Mouse (Mus musculus): ENCODE results near the gene Gas7.

Gene Gas7

DNA sequence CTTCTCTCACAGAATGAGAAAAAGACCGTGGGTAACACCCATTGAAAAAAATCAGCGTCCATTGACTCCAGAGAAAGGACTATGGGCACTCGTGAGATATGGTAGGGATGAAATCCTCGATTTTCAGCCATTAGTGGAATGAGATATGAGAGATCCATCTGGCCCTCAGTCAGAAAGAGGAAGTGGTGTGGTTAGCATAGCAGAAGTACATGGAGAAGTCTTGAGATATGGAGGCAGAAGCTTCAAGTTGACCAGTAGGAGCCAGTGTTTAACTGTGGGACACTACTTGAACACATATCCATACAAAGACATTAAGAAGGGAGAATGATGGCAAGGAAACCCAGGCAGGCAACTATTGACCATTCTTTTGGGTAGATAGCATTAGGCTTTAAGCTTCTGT, 82.1 kb downstream of the Gas7 start:
- DNase-seq = no peak

- no peak for DNase-seq
These were observed 83.3 kb downstream of the Gas7 start for GRCm38 (mm10) chr11:67538557-67538956.

- no peak for DNase-seq
These were observed 89.6 kb downstream of the Gas7 start for GRCm38 (mm10) chr11:67544656-67545432.

GRCm38 (mm10) chr11:67546582-67546981, 91.3 kb downstream of the Gas7 start:
- no peak for DNase-seq

GRCm38 (mm10) chr11:67549306-67549705, 94.1 kb downstream of the Gas7 start:
- no peak for DNase-seq

DNA sequence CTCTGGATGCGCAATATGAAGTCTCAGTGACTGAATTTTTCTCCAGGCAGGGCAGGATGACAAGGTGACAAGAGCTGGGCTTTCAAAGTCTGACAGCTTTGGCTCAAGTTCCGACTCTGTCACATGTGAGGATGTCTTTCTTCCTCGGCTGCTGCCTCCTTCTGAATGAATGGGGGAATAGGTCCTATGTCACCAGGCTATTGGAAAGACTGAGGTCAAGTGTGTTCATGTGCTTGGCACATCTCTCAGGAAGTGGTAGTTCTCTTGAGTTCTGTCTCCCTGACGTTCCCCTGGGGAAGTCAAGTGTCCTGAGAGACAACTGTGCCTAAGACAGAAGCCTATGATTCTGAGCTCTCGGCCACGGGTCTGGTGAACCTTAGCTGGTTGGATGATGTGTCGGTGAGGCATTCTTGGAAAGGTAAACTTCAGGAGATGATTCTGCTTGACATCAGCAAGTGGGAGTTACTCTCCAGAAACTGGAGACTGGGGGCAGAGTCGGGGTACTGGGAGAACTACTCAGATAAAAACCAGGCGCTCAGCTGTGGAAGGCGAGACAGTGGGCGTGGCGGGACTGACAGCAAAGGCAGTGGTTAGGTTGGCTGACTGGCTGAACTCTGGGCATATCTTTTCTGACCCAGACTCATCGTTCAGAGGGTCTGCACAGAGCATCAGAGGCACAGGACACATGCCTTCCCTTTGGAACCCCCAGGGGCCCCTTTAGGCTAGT, 94.7 kb downstream of the Gas7 start:
- DNase-seq = no peak

DNA sequence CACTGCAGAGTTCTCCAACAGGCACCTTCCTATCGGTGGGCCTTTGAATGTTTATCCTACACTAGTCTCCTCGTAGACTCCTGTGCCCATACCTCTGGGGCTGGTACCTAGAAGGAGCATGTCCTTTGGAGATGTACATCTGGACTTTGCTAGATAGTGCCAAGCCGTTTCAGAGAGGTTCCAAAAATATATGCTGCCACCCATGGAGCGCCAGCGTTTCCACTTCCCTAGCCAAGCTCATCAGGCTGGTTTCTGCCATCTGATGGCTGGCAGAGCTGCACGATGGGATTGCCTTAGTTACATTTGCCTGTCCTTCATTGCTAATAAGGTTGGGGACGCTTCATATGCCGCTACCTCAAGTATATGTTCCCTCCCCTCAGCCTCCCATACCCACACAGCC, 97.2 kb downstream of the Gas7 start:
- no peak for DNase-seq

- peak; percentile 42 for DNase-seq
These were observed 99.0 kb downstream of the Gas7 start for GRCm38 (mm10) chr11:67554276-67554675.

GRCm38 (mm10) chr11:67556360-67556759, 101.1 kb downstream of the Gas7 start:
- no peak for DNase-seq

GRCm38 (mm10) chr11:67558772-67559448, 103.7 kb downstream of the Gas7 start:
- DNase-seq = no peak

DNA sequence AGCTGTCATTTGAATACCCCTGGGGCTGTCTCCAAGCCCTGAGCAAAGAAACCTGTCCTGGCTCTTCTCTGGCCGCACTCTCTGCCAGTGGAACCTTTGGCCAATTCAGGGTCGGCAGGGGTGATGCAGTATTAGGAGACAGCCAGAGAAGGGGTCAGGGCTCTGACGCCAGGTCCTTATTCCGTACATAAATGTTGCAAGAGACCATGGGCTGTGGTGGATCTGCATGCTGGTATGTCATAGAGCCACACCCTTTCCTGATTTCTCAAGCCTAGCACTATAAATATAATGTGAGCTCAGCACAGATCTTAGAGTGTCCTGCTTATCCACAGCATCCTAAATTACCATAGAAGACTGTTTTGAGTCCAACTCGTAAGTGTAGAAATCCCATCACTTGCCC, 104.3 kb downstream of the Gas7 start:
- DNase-seq = no peak

GRCm38 (mm10) chr11:67561631-67562030, 106.4 kb downstream of the Gas7 start:
- DNase-seq = no peak

GRCm38 (mm10) chr11:67563141-67563540, 107.9 kb downstream of the Gas7 start:
- DNase-seq = no peak

DNA sequence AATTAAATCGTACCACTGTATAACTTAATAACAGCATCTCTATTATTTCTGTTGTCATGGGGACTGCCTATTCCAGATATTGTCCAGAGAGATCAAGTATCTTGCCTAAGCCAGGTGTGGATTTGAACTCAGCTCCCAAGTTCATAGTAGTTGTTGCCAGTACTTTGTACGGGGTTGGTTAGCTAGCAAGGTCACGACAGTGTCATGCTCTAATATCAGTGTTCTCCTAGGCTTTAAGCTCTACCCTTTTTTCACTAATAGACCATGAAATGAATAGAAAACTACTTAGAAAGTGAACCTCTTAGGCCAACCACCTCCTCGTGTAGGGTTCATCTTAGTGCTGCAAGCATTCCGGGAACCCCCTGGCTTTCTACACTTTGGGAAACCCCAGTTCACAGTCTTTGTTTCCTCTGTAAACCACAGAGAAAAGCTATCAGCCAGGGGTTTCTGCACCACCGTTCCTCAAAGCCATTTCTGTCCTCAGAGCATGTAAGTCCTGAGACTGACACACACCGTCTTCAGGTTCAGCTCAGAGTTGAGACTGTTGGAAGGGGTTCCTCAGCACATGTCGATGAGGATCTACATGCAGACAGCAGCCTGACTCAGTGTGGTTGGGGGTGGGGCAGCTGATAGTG, 108.9 kb downstream of the Gas7 start:
- DNase-seq = no peak

DNA sequence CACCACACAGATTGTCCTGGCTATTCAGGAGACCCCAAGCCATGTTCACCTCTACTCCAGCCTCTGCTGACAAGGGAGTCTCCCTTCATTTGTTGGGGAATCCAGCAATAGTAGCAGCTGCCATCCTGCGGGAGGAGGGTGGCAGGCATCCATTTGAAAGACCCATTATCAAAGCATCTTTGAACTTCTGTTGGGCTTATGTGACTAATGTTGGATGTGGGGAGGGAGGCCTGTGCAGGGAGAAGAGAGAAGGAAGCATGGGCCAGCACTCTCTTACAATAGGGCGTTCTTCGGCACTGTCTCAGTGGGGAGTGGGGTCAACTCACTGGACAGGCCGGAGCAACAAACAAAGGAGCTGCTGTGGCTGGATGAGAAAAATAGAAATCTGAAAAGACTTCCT, 110.3 kb downstream of the Gas7 start:
- no peak for DNase-seq

- no peak for DNase-seq
These were observed 111.5 kb downstream of the Gas7 start for GRCm38 (mm10) chr11:67566704-67567103.

GRCm38 (mm10) chr11:67567184-67567583, 111.9 kb downstream of the Gas7 start:
- DNase-seq = no peak

GRCm38 (mm10) chr11:67567991-67568390, 112.8 kb downstream of the Gas7 start:
- DNase-seq = no peak

DNA sequence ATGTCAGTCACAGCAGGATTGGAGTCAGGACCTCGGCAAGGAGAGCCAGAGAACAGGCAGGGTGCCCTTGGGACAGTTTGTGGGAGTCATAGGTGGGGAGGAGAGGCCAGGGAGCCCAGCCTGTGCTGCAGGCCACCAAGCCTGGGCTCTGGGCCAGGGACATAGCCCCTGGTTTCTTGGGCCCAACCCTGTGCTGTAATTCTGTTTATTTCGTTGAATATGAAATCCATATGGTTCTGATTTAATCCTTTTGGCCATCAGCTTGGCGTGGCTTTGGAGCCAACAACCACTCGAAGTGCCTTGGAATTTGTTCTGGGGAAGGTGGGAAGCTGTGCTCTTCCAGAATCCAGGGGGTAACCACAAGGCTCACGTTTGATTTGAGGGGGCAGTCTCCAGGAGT, 113.6 kb downstream of the Gas7 start:
- no peak for DNase-seq

GRCm38 (mm10) chr11:67570947-67571346, 115.7 kb downstream of the Gas7 start:
- DNase-seq = peak; percentile 29

DNA sequence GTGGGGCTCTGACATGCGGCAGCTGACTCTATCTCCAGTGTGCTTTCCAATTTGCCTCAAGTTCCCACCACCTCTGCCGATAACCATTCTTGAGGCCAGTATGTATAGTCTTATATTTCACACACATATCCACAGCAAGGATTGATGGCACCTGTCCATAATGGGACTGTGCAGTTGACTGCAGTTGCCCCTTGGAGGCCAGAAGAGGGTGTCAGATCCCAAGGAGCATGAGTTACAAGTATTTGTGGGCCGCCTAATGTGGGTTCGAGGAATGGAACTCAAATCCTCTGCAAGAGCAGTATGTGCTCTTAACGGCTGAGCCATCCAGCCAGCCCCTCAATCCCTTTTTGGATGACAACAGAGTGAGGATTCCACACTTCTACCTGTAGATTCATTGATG, 119.1 kb downstream of the Gas7 start:
- DNase-seq = no peak

GRCm38 (mm10) chr11:67577472-67577871, 122.2 kb downstream of the Gas7 start:
- no peak for DNase-seq

DNA sequence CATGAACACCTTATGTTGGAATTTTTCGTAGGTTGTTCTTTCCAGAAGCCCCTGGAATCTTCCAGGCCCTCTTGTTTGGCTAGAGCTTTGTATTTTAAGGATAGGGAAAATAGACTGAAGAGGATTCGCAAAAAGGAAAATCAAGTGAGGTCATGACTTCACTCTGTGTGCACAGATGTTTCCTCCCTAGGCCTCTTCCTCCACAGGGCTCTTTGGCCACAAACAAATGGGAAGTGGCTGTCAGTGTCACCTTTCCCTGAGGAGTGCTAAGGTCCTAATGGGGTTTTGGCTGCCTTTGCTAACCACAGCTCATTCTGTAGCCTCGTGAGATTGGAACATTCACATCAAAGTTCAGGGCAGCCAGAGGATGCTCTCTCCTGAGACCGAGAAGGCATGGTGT, 122.8 kb downstream of the Gas7 start:
- no peak for DNase-seq

Data from right cerebral cortex, postnatal 14 days (tissue).